Mouse (Mus musculus): ENCODE data around the gene Tex9.
A peak's percentile ranks its signal among the peaks of the same experiment; 100 is the strongest.

Gene Tex9

GRCm38 (mm10) chr9:72492194-72492565 lies at the start of gene Tex9:
Gene Tex9, minus strand, starts transcription at chr9:72492212.
- DNase-seq (ENCODE audit: extremely low read depth, low read depth, low spot score), result no peak

- DNase-seq (ENCODE audit: extremely low read depth, low read depth, low spot score), result no peak
Measured at GRCm38 (mm10) chr9:72537086-72537485, 45.1 kb upstream of the Tex9 start.

- DNase-seq (ENCODE audit: extremely low read depth, low read depth, low spot score), result peak; percentile 13
Measured at GRCm38 (mm10) chr9:72535394-72535793, 43.4 kb upstream of the Tex9 start.

- DNase-seq (ENCODE audit: extremely low read depth, low read depth, low spot score), result no peak
Measured at GRCm38 (mm10) chr9:72534985-72535384, 43.0 kb upstream of the Tex9 start.

- DNase-seq (ENCODE audit: extremely low read depth, low read depth, low spot score), result no peak
Measured at GRCm38 (mm10) chr9:72533089-72533415, 41.0 kb upstream of the Tex9 start.

- no peak for DNase-seq (ENCODE audit: extremely low read depth, low read depth, low spot score)
Measured at GRCm38 (mm10) chr9:72532381-72533088, 40.5 kb upstream of the Tex9 start.

GRCm38 (mm10) chr9:72531996-72532380 lies 40.0 kb upstream of the Tex9 start, which contains the start of gene Rfx7:
Gene Rfx7, plus strand, starts transcription at chr9:72532240.
- no peak for DNase-seq (ENCODE audit: extremely low read depth, low read depth, low spot score)

GRCm38 (mm10) chr9:72531291-72531995 lies 39.4 kb upstream of the Tex9 start:
- DNase-seq (ENCODE audit: extremely low read depth, low read depth, low spot score), result peak; percentile 73

GRCm38 (mm10) chr9:72530824-72531223 lies 38.8 kb upstream of the Tex9 start:
- peak; percentile 26 for DNase-seq (ENCODE audit: extremely low read depth, low read depth, low spot score)

- peak; percentile 59 for DNase-seq (ENCODE audit: extremely low read depth, low read depth, low spot score)
Measured at GRCm38 (mm10) chr9:72530237-72530636, 38.2 kb upstream of the Tex9 start.

- no peak for DNase-seq (ENCODE audit: extremely low read depth, low read depth, low spot score)
Measured at GRCm38 (mm10) chr9:72526091-72526490, 34.1 kb upstream of the Tex9 start.

GRCm38 (mm10) chr9:72520849-72521248 lies 28.8 kb upstream of the Tex9 start:
- no peak for DNase-seq (ENCODE audit: extremely low read depth, low read depth, low spot score)

- no peak for DNase-seq (ENCODE audit: extremely low read depth, low read depth, low spot score)
Measured at GRCm38 (mm10) chr9:72519246-72519645, 27.2 kb upstream of the Tex9 start.

- DNase-seq (ENCODE audit: extremely low read depth, low read depth, low spot score), result no peak
Measured at GRCm38 (mm10) chr9:72515366-72515765, 23.4 kb upstream of the Tex9 start.

GRCm38 (mm10) chr9:72512229-72512981 lies 20.4 kb upstream of the Tex9 start:
- DNase-seq (ENCODE audit: extremely low read depth, low read depth, low spot score), result no peak

GRCm38 (mm10) chr9:72497171-72497570 lies 5.2 kb upstream of the Tex9 start:
- no peak for DNase-seq (ENCODE audit: extremely low read depth, low read depth, low spot score)

- no peak for DNase-seq (ENCODE audit: extremely low read depth, low read depth, low spot score)
Measured at GRCm38 (mm10) chr9:72496691-72497090, 4.7 kb upstream of the Tex9 start.

GRCm38 (mm10) chr9:72493984-72494685 lies 2.1 kb upstream of the Tex9 start:
- no peak for DNase-seq (ENCODE audit: extremely low read depth, low read depth, low spot score)

- no peak for DNase-seq (ENCODE audit: extremely low read depth, low read depth, low spot score)
Measured at GRCm38 (mm10) chr9:72493465-72493864, 1.5 kb upstream of the Tex9 start.

- no peak for DNase-seq (ENCODE audit: extremely low read depth, low read depth, low spot score)
Measured at GRCm38 (mm10) chr9:72491559-72492193, 336 bp downstream of the Tex9 start.

GRCm38 (mm10) chr9:72489131-72489530 lies 2.9 kb downstream of the Tex9 start:
- DNase-seq (ENCODE audit: extremely low read depth, low read depth, low spot score), result no peak

Measured in fat pad, adult 2 months (tissue).